Mouse (Mus musculus) olfactory bulb, adult 2 months (tissue): Measurements from ENCODE around the gene Nynrin. TPM values are rescaled to one million over a fixed set of nuclear protein-coding genes. Genes with fewer than 3 reads are reported as not detected.

ENCODE experiments used
- H3K27ac ChIP-seq: fragments of 200-500 bp; 2 replicates; pipeline ENCODE4 v1.5.1; 2012; ENCODE audit warnings: low read depth, low read length; ENCODE audit not compliant: insufficient read depth
- H3K4me1 ChIP-seq: fragments of 200-500 bp; 2 replicates; pipeline ENCODE4 v1.6.1; 2012; ENCODE audit warnings: low read length; ENCODE audit not compliant: control insufficient read depth, insufficient read depth
- H3K4me3 ChIP-seq: fragments of 200-500 bp; 2 replicates; pipeline ENCODE4 v1.5.1; 2012; ENCODE audit warnings: mild to moderate bottlenecking, low read depth, low read length, moderate library complexity; ENCODE audit not compliant: insufficient read depth
- CTCF ChIP-seq: fragments of 200-500 bp; IDR thresholded peaks from 2 replicates; pipeline ENCODE4 v1.5.1; 2012; ENCODE audit warnings: low read depth, mild to moderate bottlenecking, low read length, moderate library complexity; ENCODE audit not compliant: insufficient read depth
- POLR2A ChIP-seq: fragments of 200-500 bp; IDR thresholded peaks from 2 replicates; pipeline ENCODE4 v1.6.1; 2012; ENCODE audit warnings: mild to moderate bottlenecking, low read depth, low read length, moderate library complexity; ENCODE audit not compliant: insufficient read depth
- WGBS: fragments of 180-500 bp; shearing (Covaris S2); methylation state at CpG from one replicate; pipeline ENCODE4 v1.1.7; 2018; 5-methylcytosine and 5-hydroxymethylcytosine counted together
- polyA plus RNA-seq: library from polyadenylated mRNA; stranded (reverse); fragments of >200 nt; gene quantifications from 2 replicates; pipeline ENCODE4 v1.2.4, GENCODE M21; 2012; ENCODE audit warnings: low replicate concordance; ENCODE audit not compliant: missing spikeins, insufficient read depth, insufficient read length

Gene Nynrin
- polyA plus RNA-seq, 1 experiment = not detected

DNA sequence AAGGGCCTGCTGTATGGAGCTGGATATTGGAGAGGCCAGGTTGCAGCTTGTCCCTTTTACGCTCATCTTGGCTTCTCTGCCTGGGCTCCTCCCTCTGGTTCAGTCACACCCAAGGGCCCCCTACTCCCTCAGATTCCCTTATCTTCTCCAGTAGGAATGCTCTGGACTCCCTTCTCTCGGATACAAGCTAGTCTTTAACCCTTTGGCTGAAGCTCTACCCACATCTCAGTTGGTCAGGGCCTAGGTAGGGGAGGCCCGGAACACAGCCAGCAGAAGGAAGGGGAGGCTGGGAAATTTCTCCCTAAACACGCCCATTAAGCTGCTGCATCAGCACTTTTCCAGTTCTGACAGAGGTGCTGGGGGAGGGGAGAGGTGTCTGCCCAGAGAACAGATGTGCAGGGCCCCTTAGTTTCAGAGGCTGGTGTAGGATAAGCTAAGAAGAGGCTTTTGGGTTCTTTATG, 1.3 kb downstream of the Nynrin start:
- TF ChIP-seq POLR2A (no peak), CTCF (no peak)
- peaks cover 14% of the 10 kb centered on the region for H3K4me1 ChIP-seq
- WGBS = 31% methylated on average over 4 of the region's 4 CpGs
- H3K4me3 ChIP-seq = peak overlapping the region; percentile 52
- H3K27ac ChIP-seq = 0 out of 2 replicates have a peak overlapping the region, but pooled peaks have one; percentile 6

DNA sequence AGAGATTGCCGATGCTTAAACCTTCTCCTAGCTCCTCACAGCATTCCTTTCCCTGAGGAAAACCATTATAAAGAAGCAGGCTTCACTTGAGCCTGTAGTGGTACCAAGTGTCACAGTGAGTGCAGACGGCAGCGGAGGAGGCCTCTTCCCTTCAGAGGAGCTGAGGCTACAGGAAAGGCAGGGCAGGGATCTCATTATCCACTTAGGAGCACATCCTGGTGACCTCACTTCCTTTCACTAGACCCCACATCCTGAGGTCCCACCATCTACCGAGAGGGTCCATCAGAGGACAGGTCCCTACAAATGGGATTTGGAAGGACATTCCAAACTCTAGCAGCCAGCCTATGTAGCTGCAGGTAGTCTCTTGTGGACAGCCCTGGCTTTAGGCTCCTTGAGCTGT, 3.8 kb downstream of the Nynrin start:
- no peak for TF ChIP-seq POLR2A
- no peak for TF ChIP-seq CTCF
- H3K4me1 ChIP-seq = peaks cover 14% of the 10 kb centered on the region
- H3K4me3 ChIP-seq = no peak overlapping the region
- WGBS = 77% methylated on average over 4 of the region's 4 CpGs
- no peak overlapping the region for H3K27ac ChIP-seq

DNA sequence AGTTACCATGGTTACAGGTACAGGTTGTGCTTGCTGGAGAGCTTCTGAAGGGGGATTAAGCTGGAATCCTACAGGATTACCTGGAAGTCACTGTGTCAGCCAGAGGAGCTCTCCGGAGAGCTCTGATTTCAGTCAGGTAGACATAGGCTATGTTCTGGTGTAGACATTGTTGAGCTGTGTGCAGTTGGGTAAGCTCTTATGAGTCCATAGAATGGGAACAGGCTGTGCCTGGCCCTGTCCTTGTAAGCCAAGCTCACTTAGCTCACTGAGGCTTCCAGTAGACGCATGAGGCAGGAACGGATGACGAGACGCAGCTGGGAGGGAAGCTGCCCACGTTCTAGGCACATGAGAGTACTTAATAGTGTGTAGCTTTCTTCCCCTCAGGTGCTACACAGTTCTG, 8.4 kb downstream of the Nynrin start:
- Histone ChIP-seq H3K27ac (no peak overlapping the region), H3K4me1 (0 out of 2 replicates have a peak, but pooled peaks cover 4% of the 10 kb centered on the region), H3K4me3 (no peak overlapping the region)
- TF ChIP-seq POLR2A = no peak
- TF ChIP-seq CTCF = no peak
- WGBS = 68% methylated on average over 6 of the region's 6 CpGs

DNA sequence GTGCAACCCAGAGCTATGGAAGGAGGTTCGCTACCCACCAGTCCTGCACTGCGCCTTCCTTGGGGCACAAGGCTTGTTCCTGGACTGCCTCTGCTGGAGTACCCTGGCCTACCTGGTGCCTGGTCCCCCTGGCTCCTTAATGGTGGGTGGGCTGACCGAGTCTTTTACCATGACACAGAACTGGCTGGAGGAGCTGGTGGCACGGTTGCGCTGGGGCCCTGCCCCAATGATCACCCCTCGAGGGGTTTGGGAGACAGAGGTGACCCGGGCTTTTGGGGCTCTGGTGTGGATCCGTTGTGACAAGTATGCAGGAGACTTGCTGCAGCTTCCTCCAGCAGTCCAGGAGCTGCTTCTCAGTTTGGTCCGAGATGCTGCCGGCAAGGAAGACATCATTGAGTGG, 9.2 kb downstream of the Nynrin start:
- Histone ChIP-seq H3K4me3 (no peak overlapping the region), H3K4me1 (no peaks in the 10 kb centered on the region), H3K27ac (no peak overlapping the region)
- TF ChIP-seq CTCF (no peak), POLR2A (no peak)
- WGBS = 96% methylated on average over 10 of the region's 10 CpGs

DNA sequence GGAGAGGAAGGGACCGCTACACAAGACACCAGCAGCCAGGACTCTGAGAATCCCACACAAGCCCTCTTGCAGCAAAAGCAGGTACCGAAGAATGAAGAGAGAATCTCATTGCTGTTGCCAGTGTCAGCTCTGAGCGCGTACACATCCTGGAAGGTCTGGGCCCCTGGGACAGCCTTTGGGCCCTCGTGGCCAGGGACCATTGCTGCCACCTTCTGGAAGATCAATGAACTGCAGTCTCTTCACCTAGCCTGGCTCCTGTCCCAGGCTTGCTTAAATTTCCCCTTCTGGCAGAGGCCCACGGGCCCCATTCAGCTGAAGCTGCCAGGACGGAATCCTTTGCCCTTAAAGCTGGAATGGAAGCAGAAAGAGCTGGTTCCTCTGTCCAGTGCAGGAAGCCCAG, 10.0 kb downstream of the Nynrin start:
- TF ChIP-seq POLR2A = no peak
- TF ChIP-seq CTCF = peak; percentile 79
- WGBS = 43% methylated on average over 7 of the region's 7 CpGs
- no peaks in the 10 kb centered on the region for H3K4me1 ChIP-seq
- H3K4me3 ChIP-seq = no peak overlapping the region
- H3K27ac ChIP-seq = no peak overlapping the region

DNA sequence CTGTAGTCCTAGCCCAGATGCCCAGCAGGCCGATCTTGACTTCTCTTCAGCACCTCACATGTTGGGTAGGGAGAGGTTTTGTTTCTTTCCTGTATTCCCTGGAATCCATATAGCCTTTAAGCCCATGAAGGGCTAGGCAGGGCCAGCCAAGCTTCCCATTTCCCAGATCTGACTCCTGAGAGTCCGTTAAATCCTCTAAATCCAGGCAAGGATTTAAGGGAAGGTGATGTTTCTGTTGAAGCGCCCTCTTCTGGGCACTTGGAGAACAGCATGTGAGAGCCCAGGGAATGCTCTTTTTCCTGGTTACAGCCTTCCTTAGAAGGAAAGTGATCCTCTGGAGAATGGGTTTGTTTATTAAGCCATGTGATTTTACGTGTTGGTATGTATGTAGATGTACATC, 13.2 kb downstream of the Nynrin start:
- TF ChIP-seq CTCF (peak; percentile 6; the same call in 1 of the 2 replicates), POLR2A (no peak)
- Histone ChIP-seq H3K4me3 (no peak overlapping the region), H3K4me1 (no peaks in the 10 kb centered on the region), H3K27ac (no peak overlapping the region)
- WGBS = 38% methylated on average over 4 of the region's 4 CpGs

DNA sequence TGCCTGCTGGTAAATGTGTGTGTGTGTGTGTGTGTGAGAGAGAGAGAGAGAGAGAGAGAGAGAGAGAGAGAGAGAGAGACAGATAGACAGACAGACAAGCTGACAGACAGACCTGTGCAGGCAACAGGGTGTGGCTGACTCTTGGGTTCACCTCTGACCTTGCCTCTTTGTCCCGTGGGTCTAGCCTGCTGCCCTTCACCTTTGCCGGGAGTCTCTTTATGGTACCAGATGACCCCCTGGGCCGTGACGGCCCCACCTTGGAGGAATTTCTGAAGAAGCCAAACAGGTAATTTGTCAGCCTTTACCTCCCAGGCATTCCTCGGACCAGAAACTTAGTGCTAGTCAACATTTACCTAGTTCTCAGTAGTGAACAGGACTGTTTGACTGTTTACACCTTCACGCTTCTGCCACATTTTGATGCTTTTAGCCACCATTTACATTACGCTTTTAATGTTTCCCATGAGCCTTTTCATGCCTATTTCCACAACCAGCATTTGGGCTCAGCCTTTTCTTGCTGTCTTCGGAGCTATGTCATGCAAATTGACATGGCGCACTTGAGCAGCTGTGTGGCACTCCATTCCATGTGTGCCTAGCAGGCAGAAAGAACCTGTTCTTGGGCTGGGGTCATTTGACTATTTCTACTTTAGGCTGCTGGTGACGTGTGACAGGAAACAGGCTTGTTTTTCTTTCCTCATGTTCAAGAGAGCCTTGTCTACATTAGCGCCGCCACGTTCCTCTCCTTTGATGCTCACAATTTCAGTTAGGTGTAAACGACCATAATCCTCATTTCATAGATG, 14.6 kb downstream of the Nynrin start:
- WGBS = 91% methylated on average over 14 of the region's 14 CpGs
- peaks cover 2% of the 10 kb centered on the region; the same call in 1 of the 2 replicates for H3K4me1 ChIP-seq
- H3K27ac ChIP-seq = no peak overlapping the region
- no peak overlapping the region for H3K4me3 ChIP-seq
- no peak for TF ChIP-seq POLR2A
- TF ChIP-seq CTCF = no peak

DNA sequence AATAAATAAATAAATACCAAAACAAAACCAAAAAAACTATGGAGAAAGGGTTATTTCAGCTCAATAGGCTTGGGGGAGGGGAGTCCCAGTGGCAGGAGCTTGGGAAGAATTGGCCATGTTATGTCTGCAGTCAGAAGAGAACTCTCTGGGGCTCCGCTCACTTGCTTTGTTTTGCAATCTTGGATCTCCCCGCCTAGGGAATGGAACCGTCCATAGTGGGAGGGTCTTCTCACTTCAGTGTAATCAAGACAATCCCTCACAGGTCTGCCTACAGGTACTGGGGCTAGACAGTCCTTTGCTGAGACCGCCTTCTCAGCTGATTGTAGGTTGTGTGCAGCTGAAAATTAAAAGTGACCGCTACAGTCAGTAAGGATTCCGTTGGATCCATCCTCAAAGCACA, 15.7 kb downstream of the Nynrin start:
- H3K4me3 ChIP-seq = no peak overlapping the region
- H3K27ac ChIP-seq = no peak overlapping the region
- WGBS = 97% methylated on average over 6 of the region's 6 CpGs
- TF ChIP-seq POLR2A = no peak
- no peak for TF ChIP-seq CTCF
- H3K4me1 ChIP-seq = peaks cover 10% of the 10 kb centered on the region

DNA sequence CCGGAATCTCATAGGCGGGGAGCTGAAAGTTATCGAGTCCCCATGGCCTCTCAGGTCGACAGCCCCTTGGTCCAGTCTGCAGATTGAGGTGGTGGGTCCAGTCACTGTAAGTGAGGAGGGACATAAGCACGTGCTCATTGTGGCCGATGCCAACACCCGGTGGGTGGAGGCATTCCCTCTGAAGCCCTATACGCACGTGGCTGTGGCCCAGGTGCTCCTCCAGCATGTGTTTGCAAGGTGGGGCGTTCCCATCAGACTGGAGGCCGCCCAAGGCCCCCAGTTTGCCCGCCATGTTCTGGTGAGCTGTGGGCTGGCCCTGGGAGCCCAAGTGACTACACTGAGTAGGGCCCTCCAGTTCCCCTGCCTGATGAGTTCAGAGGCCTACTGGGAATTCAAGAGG, 18.2 kb downstream of the Nynrin start:
- Histone ChIP-seq H3K27ac (no peak overlapping the region), H3K4me3 (no peak overlapping the region), H3K4me1 (peaks cover 10% of the 10 kb centered on the region)
- no peak for TF ChIP-seq CTCF
- TF ChIP-seq POLR2A = no peak
- 91% methylated on average over 12 of the region's 12 CpGs for WGBS

DNA sequence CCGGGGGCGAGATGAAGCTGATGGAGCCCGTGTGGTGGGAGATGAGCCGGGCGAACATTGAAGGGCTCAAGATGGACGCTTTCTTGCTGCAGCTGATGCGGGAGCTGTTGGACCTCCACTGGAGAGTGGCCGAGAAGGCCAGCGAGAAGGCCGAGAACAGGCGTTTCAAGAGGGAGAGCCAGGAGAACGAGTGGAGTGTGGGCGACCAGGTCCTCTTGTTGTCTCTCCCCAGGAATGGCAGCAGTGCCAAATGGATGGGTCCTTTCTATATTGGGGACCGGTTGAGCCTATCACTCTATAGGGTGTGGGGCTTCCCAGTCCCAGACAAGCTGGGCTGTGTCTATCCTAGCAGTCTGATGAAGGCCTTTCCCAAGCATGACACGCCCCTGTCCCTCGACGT, 18.7 kb downstream of the Nynrin start:
- Histone ChIP-seq H3K4me3 (no peak overlapping the region), H3K27ac (no peak overlapping the region), H3K4me1 (peaks cover 10% of the 10 kb centered on the region)
- WGBS = 92% methylated on average over 17 of the region's 17 CpGs
- TF ChIP-seq CTCF (no peak), POLR2A (no peak)
